Mouse (Mus musculus) hindbrain, embryonic 16.5 days (tissue): ENCODE data around the gene Coro1b. TPM values are rescaled to one million over a fixed set of nuclear protein-coding genes. Genes with fewer than 3 reads are reported as not detected.
"Not testable (repeated sequence)": the region's sequence is repeated elsewhere in the genome, so short reads cannot be mapped to it uniquely, and the experiment has no call there.

Experiments
- ATAC-seq: fragments of 200-750 bp; cut with Nextera tagmentation; 2 replicates; pipeline ENCODE4 v1.8.0; 2017; ENCODE audit warnings: moderate TSS enrichment, moderate library complexity
- H3K27ac ChIP-seq: fragments of 300-500 bp; sonication (generic); 2 replicates; pipeline ENCODE4 v1.5.1; 2014; ENCODE audit warnings: low read depth, mild to moderate bottlenecking, control low read depth, low read length, moderate library complexity
- H3K27me3 ChIP-seq: fragments of 300-500 bp; sonication (generic); replicated peaks from 2 replicates; pipeline ENCODE4 v1.6.1; 2014; ENCODE audit warnings: low read length; ENCODE audit not compliant: control insufficient read depth, insufficient read depth
- H3K36me3 ChIP-seq: fragments of 300-500 bp; sonication (generic); 2 replicates; pipeline ENCODE4 v1.6.1; 2014; ENCODE audit warnings: mild to moderate bottlenecking, low read length, moderate library complexity, mixed read lengths; ENCODE audit not compliant: control insufficient read depth, insufficient read depth
- H3K4me1 ChIP-seq: fragments of 300-500 bp; sonication (generic); 2 replicates; pipeline ENCODE4 v1.6.1; 2014; ENCODE audit warnings: low read depth, low read length; ENCODE audit not compliant: control insufficient read depth, insufficient read depth
- H3K4me2 ChIP-seq: fragments of 300-500 bp; sonication (generic); 2 replicates; pipeline ENCODE4 v1.6.1; 2014; ENCODE audit warnings: mild to moderate bottlenecking, low read length, control low read depth, moderate library complexity
- H3K4me3 ChIP-seq: fragments of 300-500 bp; sonication (generic); 2 replicates; pipeline ENCODE4 v1.5.1; 2014; ENCODE audit warnings: mild to moderate bottlenecking, low read length, control low read depth, moderate library complexity
- H3K9ac ChIP-seq: fragments of 300-500 bp; sonication (generic); 2 replicates; pipeline ENCODE4 v1.6.1; 2014; ENCODE audit warnings: low read depth, mild to moderate bottlenecking, control low read depth, low read length, moderate library complexity
- H3K9me3 ChIP-seq: fragments of 300-500 bp; sonication (generic); 2 replicates; pipeline ENCODE4 v1.6.1; 2014; ENCODE audit warnings: mild to moderate bottlenecking, low read length, moderate library complexity; ENCODE audit not compliant: control insufficient read depth
- WGBS: fragments of 180-500 bp; shearing (Covaris S2); extraction: QIAGEN DNeasy Blood & Tissue Kit; methylation state at CpG from one replicate; pipeline ENCODE4 v1.1.7; 2014; 5-methylcytosine and 5-hydroxymethylcytosine counted together
- polyA plus RNA-seq: library from polyadenylated mRNA; unstranded; fragments of >200 nt; fragmentation: Nextera tagmentation; extraction: Ambion mirVana; gene quantifications from 2 replicates; pipeline ENCODE4 v1.2.1, GENCODE M21; 2015

Gene Coro1b
- polyA plus RNA-seq, 1 experiment from 2014 or later, result 122 TPM

GRCm38 (mm10) chr19:4125268-4125667, 23.2 kb upstream of the Coro1b start:
- WGBS, result 21% methylated on average over 2 of the region's 4 CpGs
- not testable (repeated sequence) for H3K9me3 ChIP-seq, H3K27me3 ChIP-seq
- Histone ChIP-seq H3K4me3 (peak overlapping the region; percentile 85), H3K27ac (peak overlapping the region; percentile 54), H3K4me2 (peak overlapping the region; percentile 67), H3K36me3 (peaks cover 15% of the 10 kb centered on the region), H3K9ac (peak overlapping the region; percentile 93), H3K4me1 (peaks cover 16% of the 10 kb centered on the region)
- peak; percentile 31 for ATAC-seq

- peak; percentile 93 for ATAC-seq
These were observed 22.4 kb upstream of the Coro1b start, which contains the start of gene Aip for GRCm38 (mm10) chr19:4125741-4126696. Gene Aip, minus strand, starts transcription at chr19:4125858.

GRCm38 (mm10) chr19:4126759-4127495, 21.5 kb upstream of the Coro1b start:
- WGBS, result 70% methylated on average over 7 of the region's 7 CpGs
- ATAC-seq, result no peak
- Histone ChIP-seq H3K9ac (peak overlapping the region; percentile 93), H3K4me3 (peak overlapping the region; percentile 85), H3K4me1 (peaks cover 9% of the 10 kb centered on the region), H3K4me2 (peak overlapping the region; percentile 67), H3K36me3 (peaks cover 24% of the 10 kb centered on the region), H3K27me3 (no peaks in the 10 kb centered on the region), H3K9me3 (no peaks in the 10 kb centered on the region), H3K27ac (no peak overlapping the region)

More at GRCm38 (mm10) chr19:4125741-4126696, 22.4 kb upstream of the Coro1b start, which contains the start of gene Aip:
- Histone ChIP-seq H3K27me3 (no peaks in the 10 kb centered on the region), H3K4me3 (peak within 1 kb of the TSS; percentile 85), H3K27ac (peak within 1 kb of the TSS; percentile 77), H3K4me1 (peaks cover 9% of the 10 kb centered on the region), H3K36me3 (peaks cover 17% of the 10 kb centered on the region), H3K9ac (peak within 1 kb of the TSS; percentile 93), H3K4me2 (peak within 1 kb of the TSS; percentile 67), H3K9me3 (no peaks in the 10 kb centered on the region)
- under 1% methylated on average over 49 of the region's 64 CpGs for WGBS

- Histone ChIP-seq H3K4me3 (no peak overlapping the region), H3K4me2 (no peak overlapping the region), H3K9ac (no peak overlapping the region), H3K27me3 (no peaks in the 10 kb centered on the region), H3K36me3 (peaks cover 31% of the 10 kb centered on the region), H3K4me1 (peaks cover 9% of the 10 kb centered on the region), H3K9me3 (no peaks in the 10 kb centered on the region), H3K27ac (no peak overlapping the region)
- ATAC-seq, result no peak
- WGBS, result 95% methylated on average over 7 of the region's 7 CpGs
These were observed 19.0 kb upstream of the Coro1b start for GRCm38 (mm10) chr19:4129462-4129861.

GRCm38 (mm10) chr19:4130106-4130505, 18.3 kb upstream of the Coro1b start:
- Histone ChIP-seq H3K36me3 (peaks cover 31% of the 10 kb centered on the region), H3K4me1 (peaks cover 9% of the 10 kb centered on the region), H3K27me3 (no peaks in the 10 kb centered on the region), H3K4me2 (no peak overlapping the region), H3K9ac (no peak overlapping the region), H3K4me3 (no peak overlapping the region), H3K9me3 (no peaks in the 10 kb centered on the region), H3K27ac (no peak overlapping the region)
- no peak for ATAC-seq
- WGBS, result 93% methylated on average over 4 of the region's 4 CpGs

- ATAC-seq, result no peak
- H3K36me3 ChIP-seq, result peaks cover 31% of the 10 kb centered on the region
- 94% methylated on average over 5 of the region's 5 CpGs for WGBS
These were observed 17.3 kb upstream of the Coro1b start for GRCm38 (mm10) chr19:4131075-4131474.

GRCm38 (mm10) chr19:4131768-4132167, 16.7 kb upstream of the Coro1b start:
- Histone ChIP-seq H3K4me2 (no peak overlapping the region), H3K4me1 (peaks cover 7% of the 10 kb centered on the region), H3K36me3 (peaks cover 31% of the 10 kb centered on the region), H3K27ac (no peak overlapping the region), H3K4me3 (no peak overlapping the region), H3K9me3 (no peaks in the 10 kb centered on the region), H3K27me3 (no peaks in the 10 kb centered on the region), H3K9ac (no peak overlapping the region)
- 80% methylated on average over 2 of the region's 2 CpGs for WGBS
- no peak; the same call in 1 of the 2 replicates for ATAC-seq

More at GRCm38 (mm10) chr19:4131075-4131474, 17.3 kb upstream of the Coro1b start:
- Histone ChIP-seq H3K4me3 (no peak overlapping the region), H3K27ac (no peak overlapping the region), H3K9me3 (no peaks in the 10 kb centered on the region), H3K9ac (no peak overlapping the region), H3K4me2 (no peak overlapping the region), H3K4me1 (peaks cover 9% of the 10 kb centered on the region), H3K27me3 (no peaks in the 10 kb centered on the region)

GRCm38 (mm10) chr19:4134354-4134753, 14.1 kb upstream of the Coro1b start:
- Histone ChIP-seq H3K27me3 (no peaks in the 10 kb centered on the region), H3K4me2 (no peak overlapping the region), H3K9me3 (no peaks in the 10 kb centered on the region), H3K27ac (no peak overlapping the region), H3K4me3 (no peak overlapping the region), H3K4me1 (no peaks in the 10 kb centered on the region; the same call in 1 of the 2 replicates), H3K36me3 (peaks cover 24% of the 10 kb centered on the region), H3K9ac (no peak overlapping the region)
- 88% methylated on average over 4 of the region's 4 CpGs for WGBS
- ATAC-seq, result no peak
